Mouse (Mus musculus) CH12.LX (cell line): Measurements from ENCODE around the gene Hba-a1. TPM values are rescaled to one million over a fixed set of nuclear protein-coding genes. Genes with fewer than 3 reads are reported as not detected.
"Not testable (repeated sequence)": the region's sequence is repeated elsewhere in the genome, so short reads cannot be mapped to it uniquely, and the experiment has no call there.

Experiments
- DNase-seq: peaks from one replicate; pipeline ENCODE4 v3.0.0-alpha.2; 2013; ENCODE audit errors: extremely low read depth
- H3K27ac ChIP-seq: 2 replicates; pipeline ENCODE4 v1.5.1; 2012; ENCODE audit warnings: low read depth, mild to moderate bottlenecking, control low read depth, moderate library complexity; ENCODE audit not compliant: insufficient read depth
- H3K27me3 ChIP-seq: replicated peaks from 2 replicates; pipeline ENCODE3; 2012; ENCODE audit warnings: inconsistent platforms
- H3K36me3 ChIP-seq, 2 experiments: replicated peaks in 1 of 2; 2 replicates each; pipeline versions ENCODE3 to v1.6.1; 2012; ENCODE audit warnings: inconsistent platforms in 1 of 2, low read length in 1 of 2, mild to moderate bottlenecking in 1 of 2, mixed read lengths in 1 of 2, moderate library complexity in 1 of 2; ENCODE audit not compliant: control insufficient read depth in 1 of 2, insufficient read depth in 1 of 2
- H3K4me1 ChIP-seq, 2 experiments: 2 replicates each; pipeline ENCODE4 v1.6.1; 2012; ENCODE audit warnings: inconsistent platforms in 1 of 2, moderate library complexity in 1 of 2; ENCODE audit not compliant: insufficient read depth in 2 of 2, control insufficient read depth in 1 of 2
- H3K4me2 ChIP-seq: 2 replicates; pipeline ENCODE4 v1.6.1; 2012; ENCODE audit warnings: low read depth, mild to moderate bottlenecking, control low read depth; ENCODE audit not compliant: poor library complexity, insufficient read depth, severe bottlenecking
- H3K4me3 ChIP-seq, 3 experiments: fragments of 150-350 bp in 1 of 3; sonication (generic) in 1 of 3; replicated peaks in 1 of 3; 2 replicates each; pipeline versions ENCODE3 to v1.5.1; 2011 to 2012; ENCODE audit warnings: low read depth in 2 of 3, low read length in 2 of 3, mild to moderate bottlenecking in 2 of 3, moderate library complexity in 2 of 3, control low read depth in 1 of 3, improper control_type of control experiment in 1 of 3, inconsistent platforms in 1 of 3, mixed read lengths in 1 of 3; ENCODE audit not compliant: poor library complexity in 1 of 3
- H3K79me2 ChIP-seq: replicated peaks from 2 replicates; pipeline ENCODE4 v1.6.1; 2012; ENCODE audit warnings: mild to moderate bottlenecking, moderate library complexity; ENCODE audit not compliant: control insufficient read depth, poor library complexity, insufficient read depth, severe bottlenecking; ENCODE audit errors: extremely low read depth
- H3K9ac ChIP-seq: 2 replicates; pipeline ENCODE4 v1.6.1; 2012; ENCODE audit warnings: low read depth, mild to moderate bottlenecking, control low read depth, moderate library complexity; ENCODE audit not compliant: insufficient read depth
- H3K9me3 ChIP-seq: replicated peaks from 2 replicates; pipeline ENCODE3; 2012; ENCODE audit warnings: low read length, inconsistent platforms, mixed read lengths
- BHLHE40 ChIP-seq: IDR thresholded peaks from 2 replicates; pipeline ENCODE4 v1.6.1; 2011; ENCODE audit warnings: mild to moderate bottlenecking, low read depth, low read length, improper control_type of control experiment
- CTCF ChIP-seq, 2 experiments: IDR thresholded peaks in 1 of 2; conservative IDR thresholded peaks in 1 of 2; 2 replicates each; pipeline ENCODE4 v1.5.1; 2011 to 2012; ENCODE audit warnings: low read depth in 2 of 2, low read length in 2 of 2, improper control_type of control experiment in 1 of 2, inconsistent platforms in 1 of 2, mild to moderate bottlenecking in 1 of 2, moderate library complexity in 1 of 2
- IRF4 ChIP-seq: IDR thresholded peaks from 2 replicates; pipeline ENCODE4 v1.6.1; 2014; ENCODE audit warnings: low read depth, mild to moderate bottlenecking, inconsistent platforms, low read length, improper control_type of control experiment
- MAZ ChIP-seq: IDR thresholded peaks from 2 replicates; pipeline ENCODE4 v1.6.1; 2012; ENCODE audit warnings: low read depth, mild to moderate bottlenecking, inconsistent platforms, low read length, improper control_type of control experiment, moderate library complexity
- MYC ChIP-seq: IDR thresholded peaks from 2 replicates; pipeline ENCODE4 v1.6.1; 2011; ENCODE audit warnings: low read depth, mild to moderate bottlenecking, improper control_type of control experiment, low read length
- POLR2AphosphoS2 ChIP-seq: IDR thresholded peaks from 2 replicates; pipeline ENCODE4 v1.6.1; 2011; ENCODE audit warnings: low read depth, low read length, improper control_type of control experiment
- RAD21 ChIP-seq: IDR thresholded peaks from 2 replicates; pipeline ENCODE4 v1.6.1; 2011; ENCODE audit warnings: low read depth, mild to moderate bottlenecking, low read length, improper control_type of control experiment, moderate library complexity
- SIN3A ChIP-seq: IDR thresholded peaks from 2 replicates; pipeline ENCODE4 v1.6.1; 2012; ENCODE audit warnings: low read length, improper control_type of control experiment, inconsistent platforms
- SMC3 ChIP-seq: IDR thresholded peaks from 2 replicates; pipeline ENCODE4 v1.6.1; 2011; ENCODE audit warnings: low read depth, low read length, improper control_type of control experiment
- TCF12 ChIP-seq: IDR thresholded peaks from 2 replicates; pipeline ENCODE4 v1.6.1; 2014; ENCODE audit warnings: low read depth, mild to moderate bottlenecking, inconsistent platforms, low read length, improper control_type of control experiment
- USF1 ChIP-seq: IDR thresholded peaks from 2 replicates; pipeline ENCODE4 v1.6.1; 2014; ENCODE audit warnings: low read depth, mild to moderate bottlenecking, inconsistent platforms, low read length, improper control_type of control experiment
- USF2 ChIP-seq: conservative IDR thresholded peaks from 2 replicates; pipeline ENCODE4 v1.6.1; 2011; ENCODE audit warnings: low read depth, low read length, improper control_type of control experiment
- ZKSCAN1 ChIP-seq: IDR thresholded peaks from 2 replicates; pipeline ENCODE4 v1.6.1; 2012; ENCODE audit warnings: low read depth, inconsistent platforms, low read length, improper control_type of control experiment, borderline replicate concordance
- dilution Hi-C: fragments of 300-500 bp; cut with MboI; formaldehyde crosslinking; loops from 2 replicates; pipeline ENCODE4 v1.14.3; 2020; ENCODE audit warnings: low sequenced_read_pairs; ENCODE audit not compliant: extremely low pct_unique_long_range_greater_than_20kb, extremely low pct_ligation_motif_present
- in situ Hi-C: fragments of 300-500 bp; cut with MboI; formaldehyde crosslinking; loops from 3 replicates; pipeline ENCODE4 v1.14.3; 2019; ENCODE audit warnings: low sequenced_read_pairs, low pct_ligation_motif_present, low pct_unique_long_range_greater_than_20kb, mixed read lengths
- polyA plus RNA-seq: library from polyadenylated mRNA; unstranded; fragments of >175 nt; gene quantifications from 2 replicates; pipeline ENCODE4 v1.2.1, GENCODE M21; 2012; ENCODE audit warnings: low read depth; ENCODE audit not compliant: insufficient read length
- total RNA-seq, 2 experiments: library from RNA; depleted of rRNA; stranded (reverse); fragments of 300-350 nt in 1 of 2; fragments of >200 nt in 1 of 2; gene quantifications; 2 replicates each; pipeline ENCODE4 v1.2.3; 2012 to 2014

Gene Hba-a1
- total and polyA plus RNA-seq, 3 experiments: 4.7 to 5.2 (median 4.9) TPM

- DNase-seq: peak; percentile 54
- H3K36me3 ChIP-seq, dilution Hi-C loops, H3K27me3 ChIP-seq, H3K79me2 ChIP-seq, H3K4me3 ChIP-seq, H3K27ac ChIP-seq, H3K9ac ChIP-seq, H3K9me3 ChIP-seq: not testable (repeated sequence)
- in situ Hi-C loops: loop anchor here (5.0 kb wide), 2 partner anchors 35 kb away; no protein-coding TSS in a partner anchor
- TF ChIP-seq CTCF (conservative IDR thresholded peaks at IDR 0.05 in 1 of 2, IDR thresholded peaks at IDR 0.05 in 1 of 2; ENCODE audit: low read depth in 2 of 2, low read length in 2 of 2) (peak; percentile 71 to 79), SMC3 (peak; percentile 73), RAD21 (peak; percentile 51), SIN3A (peak; percentile 27; the same call in 1 of the 2 replicates), IRF4 (peak; percentile 35; the same call in 1 of the 2 replicates), TCF12 (0 out of 2 replicates have a peak, but pooled peaks have one; percentile 19)
- H3K4me2 ChIP-seq: peak within 1 kb of the TSS; percentile 82
- H3K4me1 ChIP-seq: peaks cover 0 to 11% of the 10 kb centered on the region in 2 experiments; a peak in 2 of 4 replicates
These were observed 3.6 kb downstream of the Hba-a1 start, which contains the start of gene Hbq1b for GRCm38 (mm10) chr11:32286695-32287492. Gene Hbq1b (plus strand): TSS chr11:32286965.

- DNase-seq: no peak
- H3K4me1 ChIP-seq: peaks cover 0 to 13% of the 10 kb centered on the region in 2 experiments; a peak in 2 of 4 replicates
- no peaks in the 10 kb centered on the region for H3K9me3 ChIP-seq
- H3K79me2 ChIP-seq: no peaks in the 10 kb centered on the region
- in situ Hi-C loops: loop anchor here (5.0 kb wide), 2 partner anchors 35 kb away; no protein-coding TSS in a partner anchor
- peak; percentile 67 for TF ChIP-seq USF2
- peak; percentile 37; the same call in 1 of the 2 replicates for TF ChIP-seq BHLHE40
- no peak for TF ChIP-seq RAD21
- TF ChIP-seq ZKSCAN1: no peak
- no peak for TF ChIP-seq POLR2AphosphoS2
- peak; percentile 57 for TF ChIP-seq USF1
- TF ChIP-seq MYC: no peak
- TF ChIP-seq MAZ: no peak
- TF ChIP-seq, all 38 proteins: peak for 3
- no peak overlapping the region for H3K9ac ChIP-seq
- no peak overlapping the region; the same call in 1 of the 2 replicates for H3K4me2 ChIP-seq
- no peaks in the 10 kb centered on the region for H3K36me3 ChIP-seq
- dilution Hi-C loops: no loop called here
- peaks cover 7% of the 10 kb centered on the region for H3K27me3 ChIP-seq
- no peak overlapping the region for H3K27ac ChIP-seq
- no peak overlapping the region for H3K4me3 ChIP-seq
These were observed 4.1 kb downstream of the Hba-a1 start for GRCm38 (mm10) chr11:32287493-32287825.
